Mouse (Mus musculus) heart, embryonic 14.5 days (tissue): ENCODE data around the gene Nxpe3. TPM values are rescaled to one million over a fixed set of nuclear protein-coding genes. Genes with fewer than 3 reads are reported as not detected.

Experiments
- ATAC-seq: fragments of 200-750 bp; cut with Nextera tagmentation; 2 replicates; pipeline ENCODE4 v1.8.0; 2017; ENCODE audit warnings: low read depth, moderate TSS enrichment; ENCODE audit not compliant: insufficient number of reproducible peaks, insufficient read depth, low FRiP score
- H3K27ac ChIP-seq, 2 experiments: fragments of 200-500 bp in 1 of 2; fragments of 300-500 bp in 1 of 2; sonication (generic) in 1 of 2; replicated peaks in 1 of 2; 2 replicates each; pipeline ENCODE4 v1.5.1; 2012 to 2014; ENCODE audit warnings: low read depth in 2 of 2, low read length in 2 of 2, control low read depth in 1 of 2, mild to moderate bottlenecking in 1 of 2, mixed read lengths in 1 of 2; ENCODE audit not compliant: control insufficient read depth in 1 of 2, insufficient read depth in 1 of 2
- H3K27me3 ChIP-seq: fragments of 300-500 bp; sonication (generic); 2 replicates; pipeline ENCODE4 v1.6.1; 2014; ENCODE audit warnings: mild to moderate bottlenecking, low read length, control low read depth; ENCODE audit not compliant: control insufficient read depth, insufficient read depth
- H3K36me3 ChIP-seq: fragments of 300-500 bp; sonication (generic); 2 replicates; pipeline ENCODE4 v1.6.1; 2014; ENCODE audit warnings: mild to moderate bottlenecking, control low read depth, low read length, mixed read lengths; ENCODE audit not compliant: control insufficient read depth, insufficient read depth
- H3K4me1 ChIP-seq, 2 experiments: fragments of 200-500 bp in 1 of 2; fragments of 300-500 bp in 1 of 2; sonication (generic) in 1 of 2; 2 replicates each; pipeline ENCODE4 v1.6.1; 2012 to 2014; ENCODE audit warnings: low read length in 2 of 2, control low read depth in 1 of 2, mixed read lengths in 1 of 2; ENCODE audit not compliant: control insufficient read depth in 2 of 2, insufficient read depth in 2 of 2
- H3K4me2 ChIP-seq: fragments of 300-500 bp; sonication (generic); 2 replicates; pipeline ENCODE4 v1.6.1; 2014; ENCODE audit warnings: mild to moderate bottlenecking, low read length
- H3K4me3 ChIP-seq, 2 experiments: fragments of 200-500 bp in 1 of 2; fragments of 300-500 bp in 1 of 2; sonication (generic) in 1 of 2; 2 replicates each; pipeline ENCODE4 v1.5.1; 2012 to 2014; ENCODE audit warnings: low read length in 2 of 2, mild to moderate bottlenecking in 2 of 2, control low read depth in 1 of 2, low read depth in 1 of 2, moderate library complexity in 1 of 2; ENCODE audit not compliant: control insufficient read depth in 1 of 2, insufficient read depth in 1 of 2
- H3K9ac ChIP-seq: fragments of 300-500 bp; sonication (generic); 2 replicates; pipeline ENCODE4 v1.6.1; 2014; ENCODE audit warnings: mild to moderate bottlenecking, low read length
- H3K9me3 ChIP-seq: fragments of 300-500 bp; sonication (generic); 2 replicates; pipeline ENCODE4 v1.6.1; 2016; ENCODE audit warnings: low read length, control low read depth; ENCODE audit not compliant: control insufficient read depth
- WGBS: fragments of 180-500 bp; shearing (Covaris S2); extraction: QIAGEN DNeasy Blood & Tissue Kit; methylation state at CpG from one replicate; pipeline ENCODE4 v1.1.7; 2014; 5-methylcytosine and 5-hydroxymethylcytosine counted together
- polyA plus RNA-seq: library from polyadenylated mRNA; unstranded; fragments of >200 nt; fragmentation: Nextera tagmentation; extraction: Ambion mirVana; gene quantifications from 2 replicates; pipeline ENCODE4 v1.2.1, GENCODE M21; 2014

Gene Nxpe3
- polyA plus RNA-seq, 1 experiment from 2014 or later: 0.72 TPM

DNA sequence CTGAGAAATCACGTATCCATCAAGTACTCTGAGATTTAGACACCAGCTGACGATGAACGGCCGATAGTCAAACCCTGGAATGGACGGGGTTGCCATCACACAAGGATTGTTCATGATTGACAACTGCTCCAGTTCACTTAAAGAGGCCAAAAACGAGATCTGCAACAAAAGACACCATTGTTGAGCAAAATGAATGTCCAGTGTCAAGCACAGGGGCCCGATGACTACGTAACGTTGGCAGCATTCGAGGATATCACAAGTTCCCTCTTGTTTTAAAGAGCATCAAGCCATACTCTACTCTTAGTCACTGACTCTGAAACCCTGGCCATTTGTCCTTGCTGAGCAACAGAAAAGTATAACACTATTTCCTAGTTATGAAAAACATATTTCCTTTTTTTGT lies 27.0 kb upstream of the Nxpe3 start:
- H3K4me2 ChIP-seq: no peak overlapping the region
- H3K36me3 ChIP-seq: peaks cover 61% of the 10 kb centered on the region
- no peak overlapping the region for H3K9ac ChIP-seq
- H3K27me3 ChIP-seq: no peaks in the 10 kb centered on the region
- H3K4me3 ChIP-seq: no peak overlapping the region
- H3K9me3 ChIP-seq: no peaks in the 10 kb centered on the region
- H3K27ac ChIP-seq: no peak overlapping the region
- ATAC-seq: no peak
- H3K4me1 ChIP-seq: no peaks in the 10 kb centered on the region
- WGBS: 90% methylated on average over 10 of the region's 10 CpGs

DNA sequence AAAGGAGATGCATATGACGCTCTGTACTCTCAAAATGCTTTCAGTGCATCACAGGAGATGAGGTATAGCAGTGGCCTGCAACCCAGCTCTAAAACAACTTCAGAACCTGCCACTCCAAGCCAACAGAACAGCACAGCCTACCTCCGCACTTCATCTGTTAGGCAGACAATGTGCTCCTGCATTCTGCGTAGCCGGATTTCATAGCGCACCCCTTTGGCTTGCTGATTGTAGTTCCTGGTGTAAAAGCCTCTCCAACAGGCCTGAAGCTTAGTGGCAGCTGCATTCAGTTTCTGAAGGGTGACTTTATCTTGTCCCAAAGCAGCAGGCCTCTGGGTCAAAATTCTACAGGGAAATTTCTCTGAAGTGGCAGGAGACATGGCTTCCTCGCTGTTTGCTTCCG lies 19.6 kb upstream of the Nxpe3 start:
- Histone ChIP-seq H3K4me3 (no peak overlapping the region), H3K27ac (no peak overlapping the region), H3K9me3 (no peaks in the 10 kb centered on the region), H3K4me2 (no peak overlapping the region), H3K36me3 (peaks cover 70% of the 10 kb centered on the region), H3K4me1 (no peaks in the 10 kb centered on the region), H3K9ac (no peak overlapping the region), H3K27me3 (no peaks in the 10 kb centered on the region)
- no peak for ATAC-seq
- WGBS: 95% methylated on average over 7 of the region's 7 CpGs

DNA sequence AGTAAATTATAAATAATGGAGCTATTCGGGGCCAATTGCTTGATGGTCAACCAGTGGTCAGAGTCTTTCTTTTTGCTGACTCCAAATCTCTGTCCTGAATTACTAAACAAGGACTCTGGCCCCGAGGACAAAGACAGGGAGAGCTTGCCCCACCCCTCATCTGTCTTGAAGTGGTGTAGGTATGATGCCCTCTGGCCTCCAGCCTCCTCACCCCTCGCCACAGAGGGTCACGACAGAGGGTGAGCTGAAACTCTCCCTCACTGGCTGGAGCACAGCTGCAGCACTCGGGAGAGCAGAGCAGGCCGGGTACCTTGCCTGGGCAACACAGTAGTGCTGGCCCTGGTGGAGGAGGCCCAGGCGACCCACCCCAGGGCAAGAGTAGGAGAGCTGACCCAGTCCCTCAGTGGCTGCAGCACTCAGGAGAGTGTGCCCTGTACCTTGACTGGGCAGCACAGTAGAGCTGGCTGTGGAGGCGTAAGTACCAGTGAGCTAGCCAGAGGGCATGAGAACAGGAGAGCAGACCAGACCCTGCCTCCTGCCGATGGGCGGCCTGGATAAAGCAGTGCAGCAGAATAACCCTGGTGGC lies 15.2 kb upstream of the Nxpe3 start:
- Histone ChIP-seq H3K27me3 (no peaks in the 10 kb centered on the region), H3K4me2 (no peak overlapping the region), H3K4me3 (no peak overlapping the region), H3K9ac (no peak overlapping the region), H3K4me1 (no peaks in the 10 kb centered on the region), H3K9me3 (no peaks in the 10 kb centered on the region), H3K36me3 (peaks cover 62% of the 10 kb centered on the region), H3K27ac (no peak overlapping the region)
- WGBS: 91% methylated on average over 10 of the region's 10 CpGs
- no peak for ATAC-seq

DNA sequence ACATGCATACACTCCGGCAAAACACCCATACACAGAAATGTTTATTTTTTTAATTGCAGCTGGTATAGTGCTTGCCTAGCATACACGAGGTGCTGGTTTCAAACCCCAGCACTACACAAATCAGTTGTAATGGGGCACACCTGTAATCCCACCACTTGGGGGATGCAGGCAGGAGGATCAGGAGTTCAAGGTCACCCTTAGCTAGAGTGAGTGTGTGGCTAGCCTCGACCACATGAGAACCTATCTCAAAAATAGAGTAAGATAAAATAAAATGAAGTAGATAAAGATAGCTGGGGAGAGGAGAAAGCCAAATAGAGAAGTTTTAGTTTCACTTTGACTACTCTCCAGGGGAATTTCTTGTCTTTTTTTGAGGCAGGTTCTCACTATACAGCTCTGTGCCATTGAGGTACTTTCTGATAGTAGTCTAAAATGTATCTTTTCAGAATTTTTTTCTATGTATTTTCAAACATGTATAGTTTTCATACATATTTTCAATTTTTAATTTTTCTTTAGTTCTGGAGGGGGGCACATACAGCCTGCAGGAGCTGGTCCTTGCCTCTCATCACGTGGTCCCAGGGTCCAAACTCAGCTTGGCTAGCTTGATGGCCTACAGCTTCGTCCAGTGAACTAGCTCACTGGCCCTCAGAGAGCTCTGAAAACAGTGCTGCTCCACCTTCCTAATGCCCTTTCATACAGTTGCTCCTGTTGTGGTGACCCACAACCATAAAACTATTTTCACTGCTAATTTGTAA lies 12.0 kb upstream of the Nxpe3 start:
- Histone ChIP-seq H3K9me3 (no peaks in the 10 kb centered on the region), H3K36me3 (peaks cover 57% of the 10 kb centered on the region)
- WGBS: 90% methylated on average over 5 of the region's 5 CpGs

DNA sequence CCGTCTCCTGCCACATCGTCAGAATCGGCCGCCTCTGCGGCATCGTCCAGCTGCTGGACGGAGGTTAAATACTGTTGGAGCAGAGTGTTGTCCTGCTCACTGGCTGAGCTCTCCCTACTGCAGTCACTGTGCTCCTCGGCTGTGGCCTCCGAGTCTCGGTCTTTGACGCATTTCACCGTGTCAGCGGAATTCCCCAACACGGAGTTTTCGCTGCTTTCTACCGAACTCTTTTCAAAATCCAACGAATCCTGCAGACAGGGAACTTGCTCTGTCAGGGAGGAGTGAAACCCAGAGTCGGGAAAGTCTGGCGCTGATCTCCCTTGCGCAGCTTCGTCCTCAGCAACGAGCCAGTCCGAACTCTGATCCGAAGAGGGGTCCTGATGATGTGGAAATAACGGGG lies 10.3 kb upstream of the Nxpe3 start:
- Histone ChIP-seq H3K9ac (no peak overlapping the region), H3K27ac (no peak overlapping the region), H3K4me2 (no peak overlapping the region), H3K4me3 (no peak overlapping the region), H3K27me3 (no peaks in the 10 kb centered on the region), H3K4me1 (no peaks in the 10 kb centered on the region), H3K9me3 (no peaks in the 10 kb centered on the region), H3K36me3 (peaks cover 44% of the 10 kb centered on the region)
- no peak for ATAC-seq
- 82% methylated on average over 25 of the region's 25 CpGs for WGBS

More for the DNA sequence above, 12.0 kb upstream of the Nxpe3 start:
- no peak overlapping the region for H3K4me3 ChIP-seq
- H3K9ac ChIP-seq: no peak overlapping the region
- no peaks in the 10 kb centered on the region for H3K27me3 ChIP-seq
- H3K4me2 ChIP-seq: no peak overlapping the region
- H3K27ac ChIP-seq: no peak overlapping the region
- no peaks in the 10 kb centered on the region for H3K4me1 ChIP-seq
- no peak for ATAC-seq

DNA sequence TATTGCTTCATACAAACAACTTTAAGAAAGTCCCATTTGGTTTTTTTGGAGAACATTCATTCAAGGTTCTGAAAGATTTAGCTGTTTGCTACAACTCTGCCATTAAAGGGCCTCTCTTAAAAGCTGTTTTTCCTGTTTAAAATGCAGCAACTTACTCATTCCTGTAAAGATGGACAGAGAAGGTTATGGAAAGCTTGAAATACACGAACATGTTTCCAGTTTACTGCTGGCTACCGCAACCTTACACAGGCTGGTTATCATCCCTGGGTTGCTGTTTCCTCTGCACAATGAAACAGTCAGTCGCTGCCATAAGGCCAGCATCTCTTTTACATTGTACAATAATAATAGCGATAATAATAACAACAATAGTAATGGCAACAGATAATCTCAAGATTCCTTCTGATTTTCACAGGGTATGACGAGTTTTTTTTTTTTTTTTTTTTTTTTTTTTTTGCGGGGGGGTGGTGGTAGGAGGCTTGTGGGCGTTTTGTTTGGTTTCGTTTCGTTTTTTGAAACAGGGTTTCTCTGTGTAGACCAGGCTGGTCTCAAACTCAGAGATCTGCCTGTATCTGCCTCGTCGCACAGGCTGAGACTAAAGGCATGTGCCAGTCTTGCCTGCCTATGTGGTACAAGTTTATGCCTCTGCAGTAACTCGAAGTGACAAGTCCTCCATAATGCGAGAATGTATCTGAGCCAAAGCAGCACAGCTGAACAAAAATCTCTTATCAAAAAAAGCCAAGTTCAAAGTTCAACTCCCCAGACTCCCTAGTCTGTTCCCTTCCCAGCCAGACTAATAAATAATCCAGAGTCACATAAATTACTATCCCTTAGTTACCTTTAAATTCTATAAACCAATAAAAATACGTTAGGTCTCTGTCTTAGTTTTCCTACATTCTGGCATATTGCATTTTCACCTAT lies 7.0 kb upstream of the Nxpe3 start:
- 86% methylated on average over 14 of the region's 14 CpGs for WGBS
- peaks cover 26% of the 10 kb centered on the region for H3K36me3 ChIP-seq
- H3K27me3 ChIP-seq: no peaks in the 10 kb centered on the region
- H3K4me2 ChIP-seq: no peak overlapping the region
- H3K9me3 ChIP-seq: no peaks in the 10 kb centered on the region
- no peak overlapping the region for H3K9ac ChIP-seq
- H3K4me1 ChIP-seq: peaks cover 5 to 7% of the 10 kb centered on the region in 2 experiments
- ATAC-seq: no peak
- H3K4me3 ChIP-seq: no peak overlapping the region
- H3K27ac ChIP-seq: no peak overlapping the region

DNA sequence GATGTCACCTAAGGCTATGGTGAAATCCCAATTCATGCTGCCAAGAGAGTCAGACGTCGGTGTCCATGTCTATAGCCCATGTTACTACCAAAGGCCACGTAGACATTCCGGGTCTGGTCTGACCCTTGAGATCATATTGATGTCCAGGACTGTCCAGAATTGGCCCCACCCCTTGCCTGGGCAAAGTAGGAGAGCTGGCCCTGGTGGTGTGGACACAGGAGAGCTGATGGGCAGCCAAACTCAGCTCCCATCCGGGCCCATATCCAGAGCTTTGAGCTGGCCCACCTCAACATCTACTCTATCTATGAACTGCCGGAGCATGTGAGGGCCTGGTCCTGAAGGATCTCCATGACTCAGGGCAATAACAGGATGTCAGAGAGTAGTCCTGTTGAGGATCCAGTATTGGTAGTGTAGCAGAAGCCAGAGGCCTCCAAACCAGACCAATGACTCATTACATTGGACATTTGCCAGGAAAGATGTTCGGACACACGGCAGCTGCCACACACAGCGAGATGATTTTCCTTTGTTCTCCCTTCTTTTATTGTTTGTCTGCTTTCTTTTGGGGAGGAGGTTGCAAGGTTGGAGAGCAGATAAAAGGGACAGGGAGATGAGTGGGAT lies 3.4 kb upstream of the Nxpe3 start:
- no peak overlapping the region for H3K4me3 ChIP-seq
- H3K9ac ChIP-seq: no peak overlapping the region
- H3K27me3 ChIP-seq: no peaks in the 10 kb centered on the region
- no peak overlapping the region for H3K27ac ChIP-seq
- H3K9me3 ChIP-seq: no peaks in the 10 kb centered on the region
- ATAC-seq: 0 out of 2 replicates have a peak, but pooled peaks have one; percentile 52
- no peaks in the 10 kb centered on the region for H3K36me3 ChIP-seq
- no peak overlapping the region for H3K4me2 ChIP-seq
- H3K4me1 ChIP-seq: peaks cover 7 to 12% of the 10 kb centered on the region in 2 experiments
- 52% methylated on average over 9 of the region's 9 CpGs for WGBS
